Mouse (Mus musculus) heart, adult 2 months (tissue): Measurements from ENCODE around the gene Dctd.

Experiments used
- CTCF ChIP-seq: fragments of 200-600 bp; IDR thresholded peaks from 2 replicates; pipeline ENCODE4 v1.8.1; 2022; ENCODE audit warnings: antibody characterized with exemption, mild to moderate bottlenecking, moderate library complexity
- EP300 ChIP-seq: fragments of 200-500 bp; IDR thresholded peaks from 2 replicates; pipeline ENCODE4 v1.6.1; 2011; ENCODE audit warnings: low read depth, low read length, control low read depth; ENCODE audit not compliant: insufficient read depth
- POLR2A ChIP-seq: fragments of 200-500 bp; IDR thresholded peaks from 2 replicates; pipeline ENCODE4 v1.6.1; 2011; ENCODE audit warnings: mild to moderate bottlenecking, low read depth, low read length, control low read depth; ENCODE audit not compliant: insufficient read depth

- TF ChIP-seq CTCF (no peak), POLR2A (no peak), EP300 (no peak)
Observed at GRCm38 (mm10) chr8:48145766-48146165, 46.9 kb downstream of the Dctd start.
